Mouse (Mus musculus) frontal cortex, postnatal 36 days (tissue): ENCODE data around the gene Dydc1.
"Not testable (repeated sequence)": the region's sequence is repeated elsewhere in the genome, so short reads cannot be mapped to it uniquely, and the experiment has no call there.

ENCODE experiments used
- DNase-seq, 2 experiments: peaks; one replicate each; pipeline ENCODE4 v3.0.0; 2022; ENCODE audit warnings: low spot score in 2 of 2

The Dydc1 gene

DNA sequence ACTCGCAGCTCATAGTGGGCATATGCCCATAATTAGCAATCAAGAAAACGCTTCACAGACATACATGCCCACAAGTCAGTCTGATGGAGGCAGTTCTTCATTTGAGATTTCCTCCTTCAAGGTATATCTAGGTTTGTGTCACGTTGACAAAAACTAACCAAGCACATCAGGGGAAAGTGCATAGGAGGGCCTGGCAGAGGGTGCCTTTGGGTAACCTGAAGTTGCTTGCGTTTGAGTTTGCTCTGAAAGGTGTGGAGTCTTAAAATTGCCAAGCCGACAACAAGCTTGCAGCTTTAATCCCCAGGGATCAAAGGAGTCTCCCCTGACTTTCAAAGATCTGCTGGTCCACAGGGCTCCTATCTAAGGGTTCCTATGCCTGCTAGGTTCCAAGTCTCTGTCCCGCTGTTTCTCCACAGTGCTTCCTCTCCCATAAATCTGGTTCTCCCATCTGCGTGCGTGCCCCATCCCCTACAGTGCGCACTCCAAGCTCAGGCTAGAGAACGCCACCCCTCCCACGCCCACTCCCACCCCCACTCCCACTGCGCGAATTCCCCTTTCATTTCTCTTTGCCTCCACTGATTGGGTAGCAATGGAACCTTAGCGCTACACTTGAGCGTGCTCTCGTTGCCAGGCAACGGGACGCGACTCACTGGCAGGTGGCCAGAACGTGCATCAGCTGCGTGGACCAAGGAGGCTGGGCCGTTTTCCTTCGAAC, at the start of gene Dydc1:
TSS of gene Dydc1 (plus strand) at position 683 of the 715 bp plus-strand sequence.
- DNase-seq: peak; percentile 79 to 87

DNA sequence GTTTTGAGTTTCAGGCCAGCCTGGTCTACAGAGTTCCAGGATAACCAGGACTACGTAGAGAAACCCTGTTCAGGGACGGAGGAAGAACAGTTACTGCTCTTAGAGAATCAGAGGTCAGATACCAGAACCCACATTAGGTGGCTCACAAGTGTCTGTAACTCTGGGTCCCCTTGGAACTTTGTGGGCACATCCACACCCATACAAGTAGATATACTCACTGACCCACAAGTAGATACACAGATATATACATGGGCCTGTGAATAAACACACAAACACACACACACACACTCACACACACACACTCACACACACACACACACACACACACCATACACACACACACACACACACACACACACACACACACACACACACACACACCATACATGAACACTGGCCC, 47.6 kb upstream of the Dydc1 start:
- DNase-seq: no peak

DNA sequence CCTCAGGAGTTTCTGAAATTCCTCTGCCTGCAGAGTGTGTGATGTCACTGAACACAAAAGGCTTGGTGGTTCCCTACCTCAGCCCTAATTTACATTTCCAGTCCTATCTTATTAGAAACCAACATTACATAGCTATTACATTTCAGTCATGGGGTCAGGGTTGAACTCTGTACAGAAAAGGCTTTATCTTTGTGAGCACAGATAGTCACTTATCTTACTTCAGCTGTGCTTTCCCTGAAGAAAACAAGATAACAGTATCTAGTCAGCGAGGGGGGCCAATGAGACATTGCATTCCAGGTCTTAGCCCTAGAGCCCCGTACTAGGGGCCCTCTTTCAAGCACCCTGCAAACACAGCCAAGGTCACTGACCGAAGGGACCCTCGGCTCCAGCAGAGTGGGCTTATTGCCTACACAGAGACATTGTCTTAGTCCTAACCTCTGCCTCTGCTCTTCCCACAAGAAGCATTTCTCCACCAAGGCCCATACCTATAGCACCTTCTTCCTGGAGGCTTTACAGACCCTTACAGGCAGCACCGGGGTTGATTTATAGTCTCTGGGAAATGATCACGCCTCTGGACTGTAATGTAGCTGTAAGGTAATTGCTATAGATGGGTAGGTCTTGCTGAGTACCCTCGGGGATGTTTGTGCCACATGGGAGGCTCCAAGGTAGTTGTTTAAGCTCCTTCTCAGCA, 47.0 kb upstream of the Dydc1 start:
- no peak for DNase-seq

DNA sequence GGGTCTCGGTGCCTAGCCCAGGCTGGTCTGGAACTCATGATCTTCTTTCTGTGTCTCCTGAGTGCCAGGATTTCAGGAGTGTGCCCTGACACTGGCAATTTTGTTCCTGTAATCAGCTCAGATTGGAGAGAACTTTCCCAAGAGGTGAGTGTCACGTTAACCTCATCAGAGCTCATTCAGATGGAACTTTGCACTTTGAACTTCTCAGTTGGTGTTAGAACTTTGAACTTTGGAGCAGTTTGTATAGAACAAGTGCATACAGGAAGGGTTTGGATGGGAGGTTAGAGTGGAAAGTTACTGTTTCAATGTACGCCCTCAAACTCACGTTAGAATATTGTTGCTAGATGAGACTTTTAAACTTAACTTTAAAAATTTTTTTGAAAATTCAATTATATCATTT, 43.4 kb upstream of the Dydc1 start:
- DNase-seq: no peak

DNA sequence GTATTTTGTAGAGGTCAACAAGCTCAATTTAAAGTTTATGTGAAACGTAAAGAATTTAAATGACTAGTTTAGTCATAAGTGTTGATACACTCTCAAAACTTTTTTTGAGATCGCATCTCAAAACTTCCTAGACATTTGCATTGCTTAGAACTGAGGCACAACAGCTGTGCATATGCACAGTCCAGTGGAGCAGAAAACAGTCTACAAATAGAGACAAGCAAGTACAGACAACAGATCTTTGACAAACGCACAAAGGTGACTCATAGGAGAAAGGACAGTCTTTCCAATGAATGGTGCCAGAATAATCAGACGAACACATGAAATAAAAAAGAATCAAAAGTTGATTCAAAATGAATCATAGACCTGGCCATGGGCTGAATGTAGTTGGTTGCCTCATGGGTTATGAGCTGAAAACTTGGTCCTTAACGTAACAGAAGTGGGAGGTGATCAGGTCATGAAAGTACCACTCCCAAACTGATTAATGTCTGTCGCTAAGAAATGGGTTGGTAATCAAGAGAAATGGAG, 41.7 kb upstream of the Dydc1 start:
- DNase-seq: no peak

DNA sequence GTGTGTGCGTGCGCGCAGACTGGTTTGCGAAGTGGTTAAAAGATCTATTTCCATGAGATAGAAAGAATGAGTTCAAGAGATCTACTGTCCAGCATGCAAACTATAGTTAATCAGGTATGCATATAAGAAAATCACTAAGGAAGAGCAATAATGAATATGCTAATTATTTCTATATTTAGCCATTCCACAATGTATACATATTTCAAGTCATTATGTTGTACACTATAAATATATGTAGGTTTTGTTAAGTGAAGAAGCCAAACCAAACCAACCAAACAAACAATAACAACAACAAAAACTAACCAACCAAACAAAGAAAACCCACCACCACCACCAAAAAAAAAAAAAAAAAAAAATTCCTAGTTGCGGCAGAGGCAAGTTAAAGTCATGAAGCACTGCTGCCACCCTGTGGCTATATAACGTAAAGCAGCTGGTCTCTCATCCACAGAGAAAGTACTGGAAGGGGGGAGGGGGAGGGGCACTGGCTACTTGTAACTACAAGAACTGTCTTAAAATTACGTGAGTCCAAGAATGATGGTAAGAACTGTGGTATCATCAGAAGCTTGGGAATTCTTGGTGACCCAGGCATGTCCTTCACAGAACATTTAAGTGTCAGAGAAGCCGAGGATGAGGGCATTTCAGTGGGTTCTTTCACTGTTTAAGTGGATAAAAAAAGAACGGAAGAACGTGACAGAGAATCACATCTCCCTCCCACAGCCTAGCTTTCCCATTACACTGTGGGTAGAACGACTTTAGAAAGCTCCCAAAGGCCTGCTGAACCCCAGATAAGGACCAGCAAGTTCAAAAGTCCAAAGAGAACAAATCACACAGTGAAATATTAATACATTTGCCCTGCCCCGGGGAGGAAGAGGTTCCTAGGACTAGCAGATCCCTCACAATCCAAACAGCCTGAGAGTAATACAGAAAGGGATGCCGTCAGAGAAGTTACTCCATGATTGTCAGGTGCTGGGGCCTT, 39.3 kb upstream of the Dydc1 start:
- DNase-seq: peak; percentile 61 to 86

DNA sequence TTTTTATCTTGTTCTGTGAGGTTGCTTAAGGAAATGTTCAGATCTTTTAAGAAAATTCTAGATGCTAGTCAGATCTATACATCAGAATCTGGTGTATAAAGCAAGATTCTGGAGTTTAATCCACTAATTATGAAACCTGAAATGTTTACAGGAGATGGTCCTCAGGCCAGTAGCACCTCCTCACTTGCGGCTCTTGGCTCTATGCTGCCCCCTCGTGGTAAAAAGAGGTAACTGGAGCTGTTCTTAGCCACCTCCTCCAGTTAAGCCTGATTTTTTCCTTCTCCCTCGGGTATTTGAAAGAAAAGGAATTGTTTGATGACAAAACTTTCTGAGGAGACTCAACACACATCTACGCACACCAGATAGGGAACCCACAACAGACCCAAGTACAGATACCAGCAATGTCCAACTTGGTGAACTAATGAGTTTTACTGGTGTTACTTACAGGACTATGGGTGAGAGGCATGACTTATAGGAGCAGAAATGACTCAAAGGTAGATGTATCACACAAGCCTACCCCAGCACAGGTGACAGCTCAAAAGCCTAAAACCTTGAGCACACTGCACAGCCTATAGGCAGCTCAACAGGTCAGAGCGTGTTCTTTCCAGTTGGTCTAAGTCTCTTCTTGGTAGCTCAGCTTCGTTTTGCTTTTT, 37.4 kb upstream of the Dydc1 start:
- peak; percentile 55 to 56 for DNase-seq

DNA sequence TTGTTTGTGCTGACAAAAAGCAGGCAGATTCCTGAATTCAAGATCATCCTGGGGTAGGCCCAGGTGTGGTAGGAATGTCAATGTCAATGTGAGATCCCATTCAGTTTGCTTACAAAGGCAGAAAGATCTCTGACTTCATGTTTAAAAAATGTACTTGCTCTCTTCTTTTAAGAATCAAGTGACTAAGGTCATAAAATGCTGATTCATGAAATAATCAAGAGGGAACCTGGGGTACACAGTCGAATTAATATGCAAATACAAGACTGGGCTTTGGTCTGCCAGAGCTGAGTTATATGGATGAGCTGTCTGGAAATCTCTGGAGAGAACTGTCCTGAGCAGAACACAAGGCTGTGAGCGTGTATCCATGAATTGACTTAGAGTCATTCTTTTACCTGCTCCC, 25.3 kb upstream of the Dydc1 start:
- DNase-seq: no peak

DNA sequence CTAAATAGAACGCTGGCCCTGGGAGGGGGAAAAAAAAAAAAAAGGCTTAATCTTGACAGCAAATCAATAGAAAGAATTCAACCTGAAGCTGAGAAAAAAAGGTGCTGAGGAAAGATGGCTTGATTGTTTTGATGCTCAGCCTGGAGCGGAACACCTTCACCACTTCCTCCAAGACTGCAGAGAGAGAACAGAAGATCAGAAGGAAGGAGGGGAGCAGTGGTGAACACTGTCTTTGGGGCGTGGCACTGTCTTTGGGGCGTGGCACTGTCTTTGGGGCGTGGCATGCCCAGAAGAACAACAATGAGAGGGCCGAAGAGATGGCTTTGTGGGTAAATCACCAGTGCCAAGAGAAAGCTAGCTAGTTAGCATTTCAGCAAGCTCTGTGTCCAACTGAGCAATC, 22.2 kb upstream of the Dydc1 start:
- DNase-seq: no peak

DNA sequence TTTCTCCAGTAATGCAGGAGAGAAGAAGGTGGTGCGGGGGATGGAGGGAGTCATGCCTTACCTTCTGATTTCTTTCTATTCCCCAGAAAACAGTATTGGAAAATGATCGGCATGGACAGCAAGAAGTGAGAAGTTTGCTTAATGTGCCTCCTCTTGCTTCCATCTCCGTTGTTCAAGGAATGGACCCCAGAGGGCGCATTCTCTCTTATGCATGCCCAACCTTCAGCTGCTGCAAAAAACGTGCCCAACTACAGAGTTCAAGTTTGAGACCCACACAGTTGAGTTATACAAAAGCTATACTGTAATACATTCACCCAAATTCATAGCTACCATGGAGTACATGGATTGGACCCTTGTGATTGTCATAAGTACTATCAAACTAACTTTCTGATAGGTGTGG, 20.2 kb upstream of the Dydc1 start:
- no peak for DNase-seq

DNA sequence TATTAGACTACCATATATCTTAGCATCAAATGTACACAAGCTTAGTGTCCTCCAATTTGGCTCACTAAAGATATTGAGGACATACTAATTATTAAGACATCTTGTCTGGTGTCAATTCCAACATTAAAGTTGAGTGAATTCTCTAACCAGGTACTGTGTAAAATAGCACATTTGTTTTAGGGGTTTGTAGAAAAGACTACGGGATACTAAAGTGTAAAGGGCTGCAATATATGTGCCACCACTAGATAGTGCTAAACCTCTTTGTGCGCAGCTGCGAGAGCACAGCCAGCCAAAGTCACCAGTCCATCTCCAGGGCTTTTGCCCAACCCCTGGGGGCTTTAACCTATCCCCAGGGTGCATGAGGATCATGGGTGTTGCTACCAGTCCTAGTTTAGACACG, 19.5 kb upstream of the Dydc1 start:
- not testable (repeated sequence) for DNase-seq

DNA sequence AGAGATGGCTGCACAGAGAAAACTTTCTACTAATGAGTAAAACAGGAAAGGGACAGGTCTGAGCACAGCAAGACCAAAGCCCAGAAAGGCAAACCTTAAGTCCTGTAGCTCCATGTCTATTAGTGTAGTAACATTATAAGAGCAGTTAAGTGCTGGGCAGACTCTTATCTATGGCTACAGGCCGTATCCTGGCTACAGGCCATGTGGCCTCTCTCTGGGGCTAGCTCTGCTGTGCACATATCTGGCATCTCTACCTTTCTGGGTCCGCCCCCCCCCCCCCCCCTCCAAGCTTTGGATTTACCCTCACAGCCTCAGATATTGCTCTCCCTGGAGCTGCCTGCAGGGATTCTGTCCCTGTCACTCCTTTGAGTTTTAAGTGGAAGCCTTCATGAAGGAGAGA, 7.5 kb upstream of the Dydc1 start:
- DNase-seq: no peak

DNA sequence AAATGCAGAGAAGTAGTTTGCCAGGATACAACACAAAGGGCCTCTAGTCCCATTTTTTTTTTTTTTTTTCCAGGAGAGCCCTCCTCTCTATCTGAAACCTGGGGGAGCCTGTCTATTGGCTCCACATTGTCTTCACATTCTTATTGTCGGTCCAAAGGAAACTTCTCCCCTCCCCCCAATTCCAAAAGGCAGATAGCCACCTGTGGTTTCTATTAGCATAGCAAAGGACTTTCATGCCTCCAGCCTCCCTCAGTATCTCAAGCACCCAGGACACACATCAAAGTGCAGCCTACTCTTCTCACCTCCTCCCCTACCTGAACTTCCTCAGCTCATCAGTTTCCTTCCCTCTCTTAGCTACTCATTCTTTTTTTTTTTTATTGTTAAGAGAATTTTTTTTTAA, 6.3 kb upstream of the Dydc1 start:
- DNase-seq: no peak

DNA sequence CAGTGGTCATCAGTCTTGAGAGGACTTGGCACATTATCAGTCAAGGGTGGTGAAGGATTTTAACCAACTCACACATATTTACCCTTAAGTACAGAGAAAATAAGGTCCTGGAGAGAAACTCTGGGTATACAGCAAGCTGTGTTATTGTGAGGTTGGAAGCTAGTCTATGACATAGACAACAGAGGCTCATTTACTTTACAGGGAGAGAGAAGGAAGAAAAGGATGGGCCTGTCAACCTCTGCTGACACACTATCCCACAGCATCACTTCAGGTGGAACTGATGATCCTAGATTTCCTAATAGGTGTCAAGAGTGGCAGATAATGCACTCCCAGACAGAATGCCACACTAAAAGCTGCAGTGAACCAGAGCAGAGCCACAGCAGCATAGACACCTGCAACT, 3.6 kb upstream of the Dydc1 start, which contains the start of gene Dydc2:
TSS of gene Dydc2 (minus strand) at position 101 of the 400 bp plus-strand sequence.
- no peak for DNase-seq

DNA sequence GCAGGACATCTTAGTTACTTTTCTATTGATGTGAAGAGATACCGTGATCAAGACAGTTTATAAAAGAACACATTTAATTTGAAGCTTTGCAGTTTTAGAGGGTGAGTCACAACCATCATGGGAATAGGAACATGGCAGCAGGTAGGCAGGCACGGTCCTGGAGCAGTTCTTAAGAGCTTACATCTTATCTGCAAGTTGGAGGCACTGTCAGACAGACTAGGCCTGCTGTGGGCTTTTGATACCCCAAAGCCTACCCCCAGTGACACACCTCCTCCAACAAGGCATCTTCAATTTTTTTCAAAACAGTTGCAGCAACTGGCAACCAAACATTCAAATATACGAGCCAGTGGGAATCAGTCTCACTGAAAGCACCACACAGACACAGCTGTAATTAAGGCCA, 2.4 kb upstream of the Dydc1 start:
- no peak for DNase-seq

DNA sequence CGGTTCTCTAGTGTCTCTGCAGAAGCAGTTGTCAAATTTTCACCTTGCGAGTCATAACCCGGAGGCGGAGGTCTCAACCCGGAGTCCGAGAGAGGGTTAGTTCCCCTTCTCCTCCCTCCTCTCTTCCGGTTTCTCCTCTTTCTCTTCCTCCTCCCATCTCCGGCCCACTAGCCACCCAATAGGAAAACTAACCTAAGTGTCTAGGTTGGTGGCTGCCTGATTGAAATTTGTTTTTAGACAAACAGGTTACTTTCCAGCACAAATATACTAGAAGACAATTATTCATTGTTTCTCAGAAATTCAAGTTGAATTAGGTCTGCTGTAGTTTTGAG, 199 bp downstream of the Dydc1 start:
- DNase-seq: no peak

DNA sequence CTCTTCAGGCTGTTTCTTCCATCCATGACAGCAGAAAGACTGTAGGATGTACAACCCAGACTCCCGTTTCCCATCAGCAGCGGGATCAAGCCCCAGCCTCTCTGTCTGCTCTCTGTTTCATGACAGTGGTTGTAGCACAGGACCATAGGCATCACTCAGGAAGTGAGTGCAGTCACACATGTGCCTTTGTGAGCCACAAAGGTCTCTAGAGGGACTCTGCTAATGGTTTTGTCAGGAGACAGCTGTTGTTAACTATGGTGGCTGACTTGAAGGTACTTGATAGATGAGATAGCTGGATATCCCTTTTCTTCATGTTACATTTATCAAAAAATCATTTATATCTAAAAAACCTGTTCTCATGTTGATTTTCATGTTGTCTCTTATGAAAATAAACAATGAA, 9.7 kb downstream of the Dydc1 start:
- DNase-seq: no peak

DNA sequence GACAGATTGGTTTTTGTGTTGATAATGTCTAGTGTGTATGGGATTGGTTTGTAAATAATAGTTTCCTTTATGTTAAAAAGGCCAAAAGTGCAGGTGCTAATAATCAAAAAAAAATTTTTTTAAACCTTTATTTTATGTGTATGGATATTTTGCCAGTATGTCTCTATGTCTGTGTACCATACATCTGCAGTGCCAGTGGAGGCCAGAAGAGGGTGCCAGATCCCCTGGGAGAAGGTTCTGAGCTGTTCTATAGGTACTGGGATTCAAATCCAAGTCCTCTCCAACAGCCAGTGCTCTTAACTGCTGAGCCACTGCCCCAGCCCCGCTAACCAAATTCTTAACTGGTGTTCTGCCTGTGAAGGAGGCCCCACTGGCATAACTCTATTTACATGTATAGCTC, 14.8 kb downstream of the Dydc1 start:
- DNase-seq: no peak

DNA sequence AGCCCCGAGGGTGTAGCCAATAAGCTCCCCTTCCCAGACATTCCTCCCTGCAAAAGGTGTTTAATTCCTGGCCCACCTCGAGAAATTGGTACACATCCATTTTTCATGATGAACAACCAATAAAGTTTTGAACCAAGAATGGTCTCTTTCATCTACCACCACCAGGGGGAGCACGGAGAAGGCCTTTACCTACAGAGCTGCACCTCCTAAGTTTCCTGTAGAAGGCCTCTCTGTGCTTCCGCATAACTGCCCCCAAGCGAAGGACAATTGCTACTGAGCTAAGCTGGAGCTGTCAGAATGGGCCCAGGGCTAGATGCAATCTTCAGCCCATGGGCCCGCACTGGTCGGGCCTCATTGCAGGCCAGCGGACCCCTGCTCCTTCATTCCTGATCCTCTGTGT, 18.1 kb downstream of the Dydc1 start:
- peak in 1 of 2 experiments; percentile 20 for DNase-seq

DNA sequence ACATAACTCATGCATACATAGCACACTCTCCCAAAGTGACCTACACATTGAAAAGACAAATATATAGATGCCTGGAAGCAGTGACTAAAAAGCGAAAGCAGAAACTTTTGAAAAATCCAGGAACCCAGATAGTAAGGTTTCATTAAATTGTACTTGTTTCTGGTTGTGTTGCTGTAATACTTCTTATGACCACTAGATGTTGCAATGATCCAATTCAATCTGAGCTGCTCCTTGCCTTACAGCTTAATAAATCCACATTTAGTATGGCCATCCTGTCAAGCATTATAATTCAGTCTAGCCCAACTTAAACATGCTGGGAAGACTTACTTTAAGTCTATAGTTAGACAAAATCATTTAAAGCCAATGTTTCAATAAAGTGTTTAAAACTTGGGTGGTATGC, 21.4 kb downstream of the Dydc1 start:
- DNase-seq: no peak

DNA sequence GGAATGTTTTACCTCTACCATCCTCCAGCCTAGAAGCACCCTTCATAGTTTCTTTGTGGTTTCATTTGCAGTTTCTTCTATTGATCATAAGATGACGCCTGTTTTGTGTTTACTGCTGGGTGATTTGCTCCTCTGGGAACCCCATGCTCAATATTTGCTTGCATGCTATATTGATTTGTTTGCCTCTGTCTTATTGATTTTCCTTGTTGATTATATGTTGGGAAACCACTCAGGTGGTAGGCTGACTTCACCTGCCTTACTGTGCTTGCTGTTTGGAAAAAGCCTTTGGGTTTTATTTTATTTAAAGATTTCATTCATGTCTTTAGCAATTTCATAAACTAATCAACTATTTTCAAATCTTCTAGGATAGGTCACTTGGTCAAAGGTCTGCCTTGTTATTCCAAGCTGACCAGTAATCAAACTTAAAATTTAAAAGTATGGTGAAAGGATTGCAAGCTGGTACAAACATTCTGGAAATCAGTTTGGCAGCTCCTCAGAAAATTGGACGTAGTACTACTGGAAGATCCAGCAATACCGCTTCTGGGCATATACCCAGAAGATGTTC, 23.7 kb downstream of the Dydc1 start:
- no peak for DNase-seq
